In the genomic region with DNA sequence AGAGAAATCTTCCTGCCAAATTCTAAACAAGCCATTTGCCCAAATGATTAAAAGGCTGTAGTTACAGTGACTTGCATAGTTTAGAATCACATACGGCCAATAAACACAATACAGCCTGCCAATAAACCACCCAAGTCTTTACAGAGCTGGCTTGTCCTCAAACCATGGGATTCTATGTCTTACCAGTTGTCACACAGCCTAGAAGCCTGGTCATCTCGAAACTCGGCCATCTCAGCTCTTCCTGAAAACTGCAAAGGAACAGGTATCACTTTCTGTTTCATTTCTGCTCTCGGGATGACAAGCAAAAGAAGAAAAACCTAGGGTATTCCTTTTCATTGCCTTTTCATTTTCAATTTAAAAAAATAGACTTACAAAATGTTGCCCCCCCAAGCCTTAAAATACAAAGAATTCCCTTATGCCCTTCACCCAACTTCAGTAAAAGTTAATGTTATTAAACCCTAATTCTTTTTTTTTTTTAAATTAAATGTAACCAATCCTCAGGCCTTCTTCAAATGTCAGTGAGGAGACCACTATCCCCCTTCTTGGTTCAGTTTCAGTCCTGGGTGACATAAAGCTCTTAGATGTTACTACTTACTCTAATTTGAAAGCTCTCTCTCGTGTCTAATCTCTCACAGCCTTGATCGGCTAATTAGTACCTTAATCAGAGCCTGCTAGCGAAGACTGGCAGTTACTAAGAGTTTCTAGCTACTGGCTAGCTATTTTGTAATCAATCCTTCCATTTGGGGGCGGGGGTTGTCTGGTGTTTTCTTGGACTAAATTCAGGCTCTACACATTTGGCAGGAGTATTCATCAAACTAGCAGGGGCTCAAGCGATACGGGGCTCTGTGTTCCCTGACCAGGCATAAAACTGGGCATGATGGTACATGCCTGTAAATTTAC, we compare ENCODE assay signal across 8 mouse cellular contexts. TPM values are rescaled to one million over a fixed set of nuclear protein-coding genes. Genes with fewer than 3 reads are reported as not detected.
DNase-seq lines count a peak whose midpoint lies in the region; ATAC-seq and TF ChIP-seq lines count a peak whose summit lies in the region.

No protein-coding gene starts in this region.

- H3K36me3 ChIP-seq in embryonic facial prominence, embryonic 10.5 days (replicated peaks): peaks cover 44% of the 10 kb centered on the region
- peaks cover 10% of the 10 kb centered on the region for H3K36me3 ChIP-seq in hindbrain, embryonic 16.5 days (ENCODE audit: control insufficient read depth, insufficient read depth, low read length)
- peaks cover 41% of the 10 kb centered on the region for H3K36me3 ChIP-seq in midbrain, embryonic 13.5 days

- H3K27ac ChIP-seq in layer of hippocampus, adult 2 months: peak overlapping the region; percentile 97
- H3K27ac ChIP-seq in embryonic facial prominence, embryonic 10.5 days (replicated peaks): no peak overlapping the region
- no peak overlapping the region; the same call in 1 of the 2 replicates for H3K27ac ChIP-seq in hindbrain, embryonic 16.5 days (ENCODE audit: low read depth, low read length)
- H3K27ac ChIP-seq in midbrain, embryonic 13.5 days: peak overlapping the region; percentile 89; the same call in 1 of the 2 replicates

- ATAC-seq in hindbrain, embryonic 16.5 days: no peak
- no peak for ATAC-seq in midbrain, embryonic 13.5 days

- H3K4me2 ChIP-seq in hindbrain, embryonic 16.5 days (ENCODE audit: low read length): peak overlapping the region; percentile 72
- H3K4me2 ChIP-seq in midbrain, embryonic 13.5 days (replicated peaks): peak overlapping the region; percentile 69

- H3K4me3 ChIP-seq in layer of hippocampus, adult 2 months: peak overlapping the region; percentile 93
- peak overlapping the region; percentile 85 for H3K4me3 ChIP-seq in embryonic facial prominence, embryonic 10.5 days
- peak overlapping the region; percentile 78 for H3K4me3 ChIP-seq in hindbrain, embryonic 16.5 days (ENCODE audit: low read length)
- H3K4me3 ChIP-seq in midbrain, embryonic 13.5 days (replicated peaks): peak overlapping the region; percentile 89

- H3K4me1 ChIP-seq in embryonic facial prominence, embryonic 10.5 days: peaks cover 24% of the 10 kb centered on the region
- H3K4me1 ChIP-seq in hindbrain, embryonic 16.5 days (ENCODE audit: control insufficient read depth, insufficient read depth, low read depth, low read length): peaks cover 8% of the 10 kb centered on the region
- H3K4me1 ChIP-seq in midbrain, embryonic 13.5 days (replicated peaks): peaks cover 29% of the 10 kb centered on the region

- H3K9ac ChIP-seq in hindbrain, embryonic 16.5 days (ENCODE audit: low read depth, low read length): peak overlapping the region; percentile 80
- H3K9ac ChIP-seq in midbrain, embryonic 13.5 days (replicated peaks): peak overlapping the region; percentile 88

- WGBS in embryonic facial prominence, embryonic 10.5 days: 65% methylated on average over 10 of the region's 10 CpGs
- WGBS in hindbrain, embryonic 16.5 days: 45% methylated on average over 10 of the region's 10 CpGs
- WGBS in midbrain, embryonic 13.5 days: 60% methylated on average over 10 of the region's 10 CpGs

- DNase-seq in layer of hippocampus, adult 2 months (ENCODE audit: low spot score in 2 of 2): no peak
- DNase-seq in layer of hippocampus, adult 18-20 months (ENCODE audit: low spot score in 2 of 2): no peak
- DNase-seq in embryonic facial prominence, embryonic 10.5 days (ENCODE audit: low spot score): no peak
- DNase-seq in ovary, postnatal 14 days (ENCODE audit: low spot score): no peak
- DNase-seq in thymus, postnatal 10 days (ENCODE audit: low spot score in 2 of 2): no peak
- DNase-seq in ovary, postnatal 36 days (ENCODE audit: low spot score): no peak

- H3K27me3 ChIP-seq in embryonic facial prominence, embryonic 10.5 days (replicated peaks; ENCODE audit: low read depth, poor library complexity, severe bottlenecking): peaks cover 14% of the 10 kb centered on the region; the same call in 1 of the 2 replicates
- H3K27me3 ChIP-seq in hindbrain, embryonic 16.5 days (replicated peaks; ENCODE audit: control insufficient read depth, insufficient read depth, low read length): no peaks in the 10 kb centered on the region
- peaks cover 5% of the 10 kb centered on the region; the same call in 1 of the 2 replicates for H3K27me3 ChIP-seq in midbrain, embryonic 13.5 days

- no peak for TF ChIP-seq CTCF in layer of hippocampus, adult 2 months (conservative IDR thresholded peaks at IDR 0.05)

- H3K9me3 ChIP-seq in embryonic facial prominence, embryonic 10.5 days: peaks cover 6% of the 10 kb centered on the region; the same call in 1 of the 2 replicates
- no peaks in the 10 kb centered on the region for H3K9me3 ChIP-seq in hindbrain, embryonic 16.5 days (ENCODE audit: control insufficient read depth, low read length)
- peaks cover 6% of the 10 kb centered on the region; the same call in 1 of the 2 replicates for H3K9me3 ChIP-seq in midbrain, embryonic 13.5 days

RNA-seq across cellular contexts. Expression of a gene that starts 1.3 kb away (rescaled TPM):
- total RNA-seq in layer of hippocampus, adult 2 months (2021): 10 to 100 TPM; 79.8 to 82.8 TPM
- 10 to 100 TPM; 73.2 to 74.7 TPM for total RNA-seq in layer of hippocampus, adult 18-20 months (2021)
- polyA plus RNA-seq in embryonic facial prominence, embryonic 10.5 days (2016; fragmentation: Nextera tagmentation; extraction: Ambion mirVana): 74.1 and 74.8 TPM in 2 replicates
- 112 and 124 TPM in 2 replicates for polyA plus RNA-seq in hindbrain, embryonic 16.5 days (2015; fragmentation: Nextera tagmentation; extraction: Ambion mirVana)
- 149 and 150 TPM in 2 replicates for polyA plus RNA-seq in midbrain, embryonic 13.5 days (2015; fragmentation: Nextera tagmentation; extraction: Ambion mirVana)

RNA-seq across cellular contexts. Expression of a gene that starts 13.6 kb away (rescaled TPM):
- total RNA-seq in layer of hippocampus, adult 2 months (2021): 10 to 100 TPM; 37.2 to 40.9 TPM
- 10 to 100 TPM; 39.4 to 39.8 TPM for total RNA-seq in layer of hippocampus, adult 18-20 months (2021)
- 49.4 and 53.7 TPM in 2 replicates for polyA plus RNA-seq in embryonic facial prominence, embryonic 10.5 days (2016; fragmentation: Nextera tagmentation; extraction: Ambion mirVana)
- polyA plus RNA-seq in hindbrain, embryonic 16.5 days (2015; fragmentation: Nextera tagmentation; extraction: Ambion mirVana): 58.5 and 59.4 TPM in 2 replicates
- 48.0 and 50.7 TPM in 2 replicates for polyA plus RNA-seq in midbrain, embryonic 13.5 days (2015; fragmentation: Nextera tagmentation; extraction: Ambion mirVana)

Comparison
In these comparisons a context has a peak if more than half of its experiments do, and no peak if none do; other contexts are left out.
1. H3K27ac ChIP-seq: peak in layer of hippocampus, adult 2 months (single experiment) and midbrain, embryonic 13.5 days (single experiment); none in embryonic facial prominence, embryonic 10.5 days (single experiment) and hindbrain, embryonic 16.5 days (single experiment).
2. Peak in every context shown above with its lines, with median percentiles within 50 percentile points of each other: H3K4me3 ChIP-seq.